Mouse (Mus musculus): ENCODE measurements around the gene Pi4ka. TPM values are rescaled to one million over a fixed set of nuclear protein-coding genes. Genes with fewer than 3 reads are reported as not detected.

The Pi4ka gene
- total RNA-seq, 2 experiments from 2014 or later = 254 to 282 TPM

DNA sequence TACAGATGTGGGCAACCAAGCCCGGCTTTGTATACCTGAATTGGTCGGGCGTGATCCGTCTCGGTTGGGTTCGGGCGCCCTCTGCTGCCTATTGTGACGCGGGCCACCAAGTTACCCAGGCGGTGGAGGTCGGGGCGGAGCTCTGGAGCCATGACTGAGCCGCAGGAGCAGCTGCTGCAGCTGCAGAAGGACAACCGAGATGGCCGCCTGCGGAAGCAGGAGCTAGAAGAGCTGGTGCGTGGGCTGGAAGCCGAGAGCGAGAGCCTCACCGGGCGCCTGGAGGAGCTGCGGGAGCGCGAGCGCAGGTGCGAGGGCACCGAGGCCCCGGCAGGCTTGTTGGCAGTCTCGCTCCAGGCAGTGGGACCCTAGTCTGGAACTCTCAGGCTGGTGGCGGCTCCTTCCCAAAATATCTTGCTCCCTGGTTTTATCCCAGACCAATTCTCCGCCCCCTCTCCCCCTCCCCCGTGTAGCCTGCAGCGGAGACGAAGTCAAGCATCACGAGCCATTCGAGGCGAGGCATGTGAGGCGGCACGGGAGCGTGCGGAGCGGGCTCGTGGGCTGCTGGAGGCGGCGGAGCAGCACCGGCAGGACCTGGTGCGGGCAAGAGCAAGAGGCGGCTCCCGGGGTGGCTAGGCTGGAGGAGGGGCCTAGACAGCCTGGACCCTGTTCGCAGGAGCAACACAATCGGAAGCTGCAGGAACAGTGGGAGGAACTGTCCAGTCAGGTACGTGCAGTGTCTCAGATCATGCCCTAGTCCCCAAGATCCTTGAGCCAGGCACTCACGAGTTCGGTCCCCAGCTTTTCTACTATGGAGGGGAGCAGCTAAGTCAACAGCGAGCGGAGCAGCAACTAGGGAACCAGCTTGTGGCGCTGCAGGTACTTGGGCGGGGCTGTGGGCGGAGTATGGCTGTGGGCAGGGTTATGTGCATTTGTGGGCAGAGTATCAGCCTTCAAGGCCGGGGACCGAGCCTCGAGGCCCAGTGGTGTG lies 129.7 kb downstream of the Pi4ka start:
- DNase-seq (ENCODE audit: extremely low spot score in 1 of 2, low spot score in 1 of 2) = peak; percentile 84 to 93

- DNase-seq (ENCODE audit: extremely low spot score in 1 of 2, low spot score in 1 of 2) = no peak
Observed at GRCm38 (mm10) chr16:17275721-17276120, 130.4 kb downstream of the Pi4ka start, which contains the start of gene Tmem191c. TSS of gene Tmem191c (plus strand) at chr16:17276077.

DNA sequence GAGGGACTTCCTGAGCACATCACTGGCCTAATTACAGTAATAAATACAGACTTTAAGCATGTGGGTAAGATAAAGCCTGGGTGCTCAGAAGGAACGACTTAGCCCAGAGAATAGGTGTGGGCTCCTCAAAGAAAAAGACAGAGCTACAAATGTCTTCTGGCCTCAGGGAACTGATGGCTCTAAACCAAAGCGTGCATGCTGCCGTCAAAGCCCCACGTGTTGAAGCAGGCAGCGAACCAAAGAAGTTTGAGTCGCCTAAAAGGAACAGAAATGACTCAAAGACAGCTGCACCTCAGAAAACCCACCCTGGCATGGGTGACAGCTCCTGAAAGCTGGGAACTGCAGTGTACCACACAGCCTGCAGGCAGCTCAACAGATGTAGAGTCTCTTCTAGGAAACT lies 134.3 kb downstream of the Pi4ka start:
- no peak for DNase-seq (ENCODE audit: extremely low spot score in 1 of 2, low spot score in 1 of 2)

- DNase-seq (ENCODE audit: extremely low spot score in 1 of 2, low spot score in 1 of 2) = peak in 1 of 2 experiments; percentile 50
Observed at GRCm38 (mm10) chr16:17271124-17271523, 135.0 kb downstream of the Pi4ka start.

- no peak for DNase-seq (ENCODE audit: extremely low spot score in 1 of 2, low spot score in 1 of 2)
Observed at GRCm38 (mm10) chr16:17269872-17270271, 136.2 kb downstream of the Pi4ka start.

GRCm38 (mm10) chr16:17267937-17268336 lies 138.2 kb downstream of the Pi4ka start:
- DNase-seq (ENCODE audit: extremely low spot score in 1 of 2, low spot score in 1 of 2) = no peak

- no peak for DNase-seq (ENCODE audit: extremely low spot score in 1 of 2, low spot score in 1 of 2)
Observed at GRCm38 (mm10) chr16:17266113-17266512, 140.0 kb downstream of the Pi4ka start.

DNA sequence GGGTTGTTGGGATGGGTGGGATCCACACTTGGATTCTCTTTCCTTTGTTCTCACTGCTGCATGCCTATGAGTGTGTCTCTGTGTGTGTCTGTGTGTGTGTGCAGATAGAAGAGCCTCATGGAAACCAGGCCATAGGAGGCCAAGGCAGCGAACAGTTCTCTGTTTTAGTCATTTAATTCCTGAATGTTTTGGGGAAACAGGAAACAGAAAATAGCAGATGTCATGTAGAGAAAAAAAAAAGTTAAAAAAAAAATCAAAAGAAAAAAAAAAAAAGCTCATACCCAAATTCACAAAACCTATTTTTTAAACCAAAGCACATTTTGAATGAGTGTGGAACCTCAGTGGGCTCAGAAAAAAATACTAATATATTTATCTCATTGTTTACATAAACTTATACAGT lies 144.8 kb downstream of the Pi4ka start:
- no peak for DNase-seq (ENCODE audit: extremely low spot score in 1 of 2, low spot score in 1 of 2)

DNA sequence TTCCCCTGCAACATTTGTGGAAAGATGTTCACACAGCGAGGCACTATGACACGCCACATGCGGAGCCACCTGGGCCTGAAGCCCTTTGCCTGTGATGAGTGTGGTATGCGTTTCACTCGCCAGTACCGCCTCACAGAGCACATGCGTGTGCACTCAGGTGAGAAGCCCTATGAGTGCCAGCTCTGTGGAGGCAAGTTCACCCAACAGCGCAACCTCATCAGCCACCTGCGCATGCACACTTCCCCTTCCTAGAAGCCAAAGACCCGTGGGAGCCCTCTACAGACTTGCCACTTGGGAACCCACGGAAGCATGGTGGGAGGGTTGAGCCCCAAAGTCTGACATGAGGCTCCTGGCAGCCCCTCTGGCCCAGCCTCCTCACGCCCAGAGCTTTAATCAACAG lies 147.2 kb downstream of the Pi4ka start:
- no peak for DNase-seq (ENCODE audit: extremely low spot score in 1 of 2, low spot score in 1 of 2)

GRCm38 (mm10) chr16:17257359-17257821 lies 148.7 kb downstream of the Pi4ka start:
- no peak for DNase-seq (ENCODE audit: extremely low spot score in 1 of 2, low spot score in 1 of 2)

DNA sequence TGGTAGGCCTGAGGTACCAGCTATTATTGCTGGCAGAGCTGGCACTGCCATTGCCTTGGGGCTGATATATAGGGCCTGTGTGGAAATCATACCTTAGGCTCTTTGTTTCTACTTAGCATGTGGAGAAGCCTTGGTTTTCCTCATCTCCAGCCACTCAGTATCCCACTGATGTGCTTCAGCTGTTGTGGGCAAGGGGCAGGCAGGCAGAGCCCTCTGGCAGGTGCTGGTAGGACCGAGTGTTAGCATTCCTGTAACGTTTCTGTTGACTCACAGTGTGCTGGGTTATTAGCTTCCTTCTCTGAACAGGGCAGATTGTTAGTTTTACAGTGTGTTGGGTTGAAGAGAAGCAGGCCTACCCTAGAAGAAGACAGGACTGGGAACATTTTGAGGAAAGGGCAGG lies 150.8 kb downstream of the Pi4ka start:
- no peak for DNase-seq (ENCODE audit: extremely low spot score in 1 of 2, low spot score in 1 of 2)

DNA sequence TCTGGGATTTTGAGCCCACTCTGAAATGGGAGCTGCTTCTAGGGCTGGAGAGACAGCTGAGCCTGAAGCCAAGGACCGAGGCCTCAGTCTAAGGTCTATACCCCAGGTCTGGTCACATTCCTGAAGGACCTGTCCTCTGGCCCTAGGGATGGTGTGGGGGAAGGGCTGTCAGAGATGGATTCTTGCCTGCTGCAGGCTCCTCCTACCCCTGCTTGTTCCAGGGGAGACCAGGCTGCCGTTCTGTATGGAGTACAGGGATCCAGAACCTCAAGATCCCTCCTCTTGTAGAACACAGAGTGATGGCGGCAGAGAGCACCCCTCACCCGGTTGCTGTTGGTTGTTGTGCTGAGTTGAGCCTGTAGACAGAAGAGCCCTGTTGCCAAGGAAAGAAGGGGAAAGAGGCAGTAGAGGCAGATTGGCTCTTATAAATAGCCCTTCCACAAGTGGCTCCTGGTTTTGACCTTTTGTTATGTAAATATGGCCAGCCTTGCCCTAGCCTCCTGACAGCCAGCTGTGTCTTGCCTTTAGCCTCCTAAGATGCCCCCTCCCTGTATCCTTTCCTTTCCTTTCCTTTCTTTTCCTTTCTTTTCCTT lies 152.0 kb downstream of the Pi4ka start:
- DNase-seq (ENCODE audit: extremely low spot score in 1 of 2, low spot score in 1 of 2) = no peak

DNA sequence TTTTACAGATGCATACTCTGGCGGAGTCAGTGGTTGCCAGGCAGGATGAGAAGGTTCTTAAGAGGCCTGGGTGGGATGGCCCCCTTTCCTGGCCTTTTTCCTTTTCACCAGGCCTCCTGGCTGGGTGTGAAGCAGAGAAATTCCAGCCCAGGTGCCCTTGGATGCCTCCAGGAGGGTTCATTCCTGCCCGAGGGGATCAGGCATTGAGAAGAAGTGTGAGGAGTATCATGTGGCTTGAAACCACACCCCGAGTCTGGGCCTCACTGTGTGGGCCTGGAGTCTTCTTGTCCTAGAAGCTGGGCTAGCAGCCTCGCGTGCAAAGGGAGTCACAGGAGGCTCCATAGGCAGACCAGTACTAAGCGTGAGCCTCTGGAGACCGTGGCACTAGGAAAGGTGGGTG lies 153.3 kb downstream of the Pi4ka start:
- DNase-seq (ENCODE audit: extremely low spot score in 1 of 2, low spot score in 1 of 2) = no peak

DNA sequence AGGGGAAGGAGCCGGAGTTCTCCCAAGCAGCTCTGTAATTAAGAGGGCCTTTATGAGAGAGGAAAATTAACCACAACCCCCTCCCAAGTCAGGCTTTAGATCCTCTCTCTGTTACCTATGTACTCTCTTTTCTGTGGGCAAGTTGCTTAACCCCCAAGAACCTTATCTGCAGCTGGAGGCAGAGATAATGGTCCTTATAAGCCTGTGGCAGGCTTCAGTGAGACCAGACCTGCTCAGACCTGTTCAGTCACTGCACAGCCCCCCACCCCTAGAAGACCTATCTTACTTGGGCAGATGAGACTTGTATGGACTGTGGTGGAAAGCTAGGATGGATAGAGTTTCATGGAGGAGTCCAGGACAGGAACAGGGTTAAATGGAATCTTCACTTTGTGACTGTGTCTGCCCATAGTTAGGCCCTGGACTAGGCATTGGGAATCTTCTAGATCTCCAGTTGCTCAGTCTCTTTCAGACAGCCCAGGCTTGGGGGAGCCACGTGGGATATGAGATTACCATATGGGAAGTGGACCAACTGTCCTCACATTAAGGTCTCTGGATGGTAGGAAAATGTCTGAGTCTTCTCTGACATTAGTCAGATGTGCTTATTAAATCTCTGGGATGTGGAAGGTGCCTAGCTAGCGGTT lies 153.9 kb downstream of the Pi4ka start:
- no peak for DNase-seq (ENCODE audit: extremely low spot score in 1 of 2, low spot score in 1 of 2)

DNA sequence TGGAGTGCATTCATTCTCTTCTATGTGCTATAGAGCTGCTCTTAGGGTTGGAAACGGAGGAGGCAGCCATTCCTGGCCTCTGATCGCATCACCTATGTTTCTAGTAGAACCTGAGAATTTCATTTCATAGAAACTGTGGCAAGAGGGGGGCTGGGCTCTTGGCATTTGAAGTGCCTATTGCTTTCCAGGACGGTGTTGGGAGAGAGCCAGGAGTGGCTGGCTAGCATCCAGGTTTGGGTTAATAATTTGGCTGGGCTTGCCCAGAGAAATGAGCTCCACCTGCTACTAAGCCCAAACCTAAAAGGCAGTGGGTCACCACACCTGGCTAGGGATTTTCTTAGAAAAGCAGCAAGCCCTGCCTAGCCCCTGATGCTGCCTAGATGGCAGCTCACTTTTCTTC lies 154.6 kb downstream of the Pi4ka start:
- DNase-seq (ENCODE audit: extremely low spot score in 1 of 2, low spot score in 1 of 2) = peak in 1 of 2 experiments; percentile 62

- DNase-seq (ENCODE audit: extremely low spot score in 1 of 2, low spot score in 1 of 2) = no peak
Observed at GRCm38 (mm10) chr16:17249135-17249534, 157.0 kb downstream of the Pi4ka start.

- DNase-seq (ENCODE audit: extremely low spot score in 1 of 2, low spot score in 1 of 2) = no peak
Observed at GRCm38 (mm10) chr16:17247727-17248126, 158.4 kb downstream of the Pi4ka start.

- DNase-seq (ENCODE audit: extremely low spot score in 1 of 2, low spot score in 1 of 2) = no peak
Observed at GRCm38 (mm10) chr16:17244996-17245395, 161.1 kb downstream of the Pi4ka start.

- no peak for DNase-seq (ENCODE audit: extremely low spot score in 1 of 2, low spot score in 1 of 2)
Observed at GRCm38 (mm10) chr16:17243731-17244130, 162.4 kb downstream of the Pi4ka start.

DNA sequence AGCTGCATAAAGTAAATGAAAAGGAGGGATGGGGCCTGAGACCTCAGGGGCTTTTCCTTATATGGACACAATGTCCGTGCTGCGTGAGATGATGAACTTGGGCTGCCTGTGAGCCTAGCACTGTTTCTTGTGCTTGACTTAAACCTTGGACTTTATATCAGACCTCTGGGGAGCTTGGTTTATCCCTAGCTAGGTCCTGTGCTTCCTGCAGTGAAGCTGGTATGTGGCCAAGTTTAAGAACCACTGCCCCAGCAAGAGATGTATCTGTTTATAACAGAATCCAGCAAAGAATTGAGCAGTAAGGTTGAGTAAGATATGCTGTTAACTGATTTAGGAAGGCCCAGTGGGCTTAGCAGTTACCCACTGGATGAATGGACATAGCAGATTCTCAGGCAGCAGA lies 166.7 kb downstream of the Pi4ka start:
- DNase-seq (ENCODE audit: extremely low spot score in 1 of 2, low spot score in 1 of 2) = no peak

DNA sequence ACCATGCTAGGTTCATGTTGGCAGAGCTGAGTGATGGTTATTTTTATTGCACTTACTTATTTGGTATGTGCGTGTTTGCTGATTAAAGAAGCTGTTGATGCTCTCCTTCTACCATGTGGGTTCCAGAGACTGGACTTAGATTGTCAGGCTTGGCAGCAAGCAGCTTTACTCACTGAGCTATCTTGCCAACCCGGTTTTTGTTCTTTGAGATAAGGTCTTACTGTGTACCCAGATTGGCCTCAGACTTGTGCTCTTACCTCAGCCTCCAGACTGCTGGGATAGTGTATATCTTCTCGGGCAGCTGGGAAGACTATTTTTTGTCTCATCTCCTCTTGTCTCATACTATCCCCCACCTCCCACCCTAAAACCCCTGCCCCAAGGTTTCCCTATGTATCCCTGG lies 168.5 kb downstream of the Pi4ka start:
- DNase-seq (ENCODE audit: extremely low spot score in 1 of 2, low spot score in 1 of 2) = no peak

Measured in layer of hippocampus, postnatal 25 days (tissue).